Mouse (Mus musculus) forebrain, postnatal 0 days (tissue): ENCODE measurements around the gene Jag2. TPM values are rescaled to one million over a fixed set of nuclear protein-coding genes. Genes with fewer than 3 reads are reported as not detected.

Experiments
- ATAC-seq: fragments of 200-750 bp; cut with Nextera tagmentation; 2 replicates; pipeline ENCODE4 v1.8.0; 2017; ENCODE audit warnings: mild to moderate bottlenecking, moderate library complexity
- DNase-seq: peaks from one replicate; pipeline ENCODE4 v3.0.0-alpha.2; 2015
- H3K27ac ChIP-seq: fragments of 300-500 bp; sonication (generic); 2 replicates; pipeline ENCODE4 v1.5.1; 2014; ENCODE audit warnings: low read depth, mild to moderate bottlenecking, antibody characterized with exemption, low read length, moderate library complexity, mixed read lengths
- H3K27me3 ChIP-seq: fragments of 300-500 bp; sonication (generic); 2 replicates; pipeline ENCODE4 v1.6.1; 2014; ENCODE audit warnings: mild to moderate bottlenecking, low read length, mixed read lengths; ENCODE audit not compliant: insufficient read depth
- H3K36me3 ChIP-seq: fragments of 300-500 bp; sonication (generic); 2 replicates; pipeline ENCODE4 v1.6.1; 2014; ENCODE audit warnings: mild to moderate bottlenecking, moderate library complexity; ENCODE audit not compliant: insufficient read depth
- H3K4me1 ChIP-seq: fragments of 300-500 bp; sonication (generic); 2 replicates; pipeline ENCODE4 v1.6.1; 2014; ENCODE audit warnings: antibody characterized with exemption; ENCODE audit not compliant: insufficient read depth
- H3K4me2 ChIP-seq: fragments of 300-500 bp; sonication (generic); 2 replicates; pipeline ENCODE4 v1.6.1; 2014; ENCODE audit warnings: low read depth, mild to moderate bottlenecking, moderate library complexity
- H3K4me3 ChIP-seq: fragments of 300-500 bp; sonication (generic); 2 replicates; pipeline ENCODE4 v1.5.1; 2014; ENCODE audit warnings: low read depth, low read length, mixed read lengths
- H3K9ac ChIP-seq: fragments of 300-500 bp; sonication (generic); 2 replicates; pipeline ENCODE4 v1.6.1; 2014; ENCODE audit warnings: mild to moderate bottlenecking
- H3K9me3 ChIP-seq: fragments of 300-500 bp; sonication (generic); 2 replicates; pipeline ENCODE4 v1.6.1; 2016; ENCODE audit warnings: low read length
- CTCF ChIP-seq: sonication (generic); IDR thresholded peaks from 2 replicates; pipeline ENCODE4 v1.5.1; 2016; ENCODE audit warnings: antibody characterized with exemption, control low read depth, low read depth
- WGBS: fragments of 180-500 bp; shearing (Covaris S2); extraction: QIAGEN DNeasy Blood & Tissue Kit; methylation state at CpG from one replicate; pipeline ENCODE4 v1.1.7; 2014; 5-methylcytosine and 5-hydroxymethylcytosine counted together
- polyA plus RNA-seq: library from polyadenylated mRNA; unstranded; fragments of >200 nt; fragmentation: Nextera tagmentation; extraction: Ambion mirVana; gene quantifications from 2 replicates; pipeline ENCODE4 v1.2.1, GENCODE M21; 2015
- total RNA-seq: library from RNA; depleted of rRNA; stranded (reverse); fragments of >200 nt; gene quantifications from 2 replicates; pipeline ENCODE4 v1.2.3, GENCODE M21; 2014

Gene Jag2
- total and polyA plus RNA-seq, 2 experiments from 2014 or later, result 7.9 to 69.4 TPM

DNA sequence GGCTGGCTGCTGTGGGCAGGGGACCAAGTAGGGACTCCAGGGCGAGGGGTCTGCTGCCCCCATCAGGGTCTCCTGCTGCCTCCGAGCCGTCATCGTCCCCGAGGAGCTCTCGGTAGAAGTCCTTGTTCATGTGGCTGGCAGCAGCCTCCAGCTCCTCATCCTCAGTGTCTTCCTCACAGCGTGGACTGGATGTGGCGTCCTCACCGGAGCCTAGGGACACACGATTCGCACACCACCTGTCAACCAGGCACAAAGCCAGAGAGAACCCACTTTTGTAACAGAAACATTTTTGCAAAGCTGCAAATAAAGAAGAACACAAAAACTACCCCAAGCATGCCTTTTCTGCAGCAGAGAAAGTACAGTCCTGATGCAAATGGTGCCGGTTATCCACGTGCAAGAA lies 36.2 kb upstream of the Jag2 start:
- peaks cover 97% of the 10 kb centered on the region for H3K36me3 ChIP-seq
- TF ChIP-seq CTCF, result no peak
- 86% methylated on average over 13 of the region's 13 CpGs for WGBS
- H3K9ac ChIP-seq, result no peak overlapping the region
- DNase-seq, result no peak
- H3K4me3 ChIP-seq, result no peak overlapping the region
- no peaks in the 10 kb centered on the region for H3K27me3 ChIP-seq
- ATAC-seq, result no peak
- H3K4me1 ChIP-seq, result no peaks in the 10 kb centered on the region
- no peaks in the 10 kb centered on the region for H3K9me3 ChIP-seq
- no peak overlapping the region for H3K4me2 ChIP-seq
- no peak overlapping the region for H3K27ac ChIP-seq

GRCm38 (mm10) chr12:112961872-112962271 lies 32.3 kb upstream of the Jag2 start:
- H3K36me3 ChIP-seq, result peaks cover 74% of the 10 kb centered on the region
- H3K9me3 ChIP-seq, result no peaks in the 10 kb centered on the region
- no peak overlapping the region for H3K4me2 ChIP-seq
- no peaks in the 10 kb centered on the region for H3K4me1 ChIP-seq
- no peak overlapping the region for H3K27ac ChIP-seq
- ATAC-seq, result no peak
- no peak for DNase-seq
- H3K27me3 ChIP-seq, result no peaks in the 10 kb centered on the region
- TF ChIP-seq CTCF, result no peak
- H3K9ac ChIP-seq, result no peak overlapping the region
- 86% methylated on average over 5 of the region's 5 CpGs for WGBS
- no peak overlapping the region for H3K4me3 ChIP-seq

DNA sequence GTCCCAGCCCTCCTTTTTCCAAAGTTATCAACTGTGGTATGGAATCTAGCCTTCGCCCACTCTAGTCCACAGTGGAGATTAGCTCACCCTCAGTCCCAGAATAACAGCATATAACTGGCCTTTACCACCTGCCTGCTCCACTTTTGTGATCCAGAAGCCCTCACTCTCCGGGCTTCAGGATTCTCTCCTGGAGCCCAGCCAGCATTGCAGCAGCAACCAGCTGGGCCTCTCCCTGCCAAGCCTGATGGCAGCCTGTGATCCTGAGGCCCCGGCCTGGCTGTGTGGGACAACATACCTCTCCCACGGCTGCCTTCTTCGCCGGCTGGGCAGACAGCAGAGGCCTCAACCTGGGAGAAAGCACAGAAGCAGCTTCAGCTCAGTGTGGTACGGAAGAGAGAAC lies 31.9 kb upstream of the Jag2 start:
- H3K4me2 ChIP-seq, result no peak overlapping the region
- no peak for DNase-seq
- ATAC-seq, result no peak
- H3K9me3 ChIP-seq, result no peaks in the 10 kb centered on the region
- peaks cover 69% of the 10 kb centered on the region for H3K36me3 ChIP-seq
- H3K4me3 ChIP-seq, result no peak overlapping the region
- no peak overlapping the region for H3K27ac ChIP-seq
- H3K27me3 ChIP-seq, result no peaks in the 10 kb centered on the region
- H3K9ac ChIP-seq, result no peak overlapping the region
- 64% methylated on average over 7 of the region's 7 CpGs for WGBS
- H3K4me1 ChIP-seq, result no peaks in the 10 kb centered on the region
- no peak for TF ChIP-seq CTCF

- no peak for ATAC-seq
- no peaks in the 10 kb centered on the region for H3K9me3 ChIP-seq
- H3K4me3 ChIP-seq, result no peak overlapping the region
- H3K27me3 ChIP-seq, result no peaks in the 10 kb centered on the region
- no peak for TF ChIP-seq CTCF
- no peak overlapping the region for H3K4me2 ChIP-seq
- 90% methylated on average over 8 of the region's 8 CpGs for WGBS
- no peak overlapping the region for H3K9ac ChIP-seq
- H3K36me3 ChIP-seq, result peaks cover 51% of the 10 kb centered on the region
- no peak for DNase-seq
- no peak overlapping the region for H3K27ac ChIP-seq
- no peaks in the 10 kb centered on the region for H3K4me1 ChIP-seq
Measured at GRCm38 (mm10) chr12:112959421-112959820, 29.8 kb upstream of the Jag2 start.

GRCm38 (mm10) chr12:112958303-112958702 lies 28.7 kb upstream of the Jag2 start:
- H3K4me3 ChIP-seq, result no peak overlapping the region
- no peaks in the 10 kb centered on the region for H3K9me3 ChIP-seq
- H3K27ac ChIP-seq, result no peak overlapping the region
- peak; percentile 52 for TF ChIP-seq CTCF
- H3K4me1 ChIP-seq, result no peaks in the 10 kb centered on the region
- ATAC-seq, result peak; percentile 45; the same call in 1 of the 2 replicates
- no peak overlapping the region for H3K9ac ChIP-seq
- H3K36me3 ChIP-seq, result peaks cover 40% of the 10 kb centered on the region
- 43% methylated on average over 4 of the region's 4 CpGs for WGBS
- DNase-seq, result no peak
- no peaks in the 10 kb centered on the region for H3K27me3 ChIP-seq
- no peak overlapping the region for H3K4me2 ChIP-seq

- peak; percentile 67 for DNase-seq
- Histone ChIP-seq H3K4me1 (peaks cover 3% of the 10 kb centered on the region; the same call in 1 of the 2 replicates), H3K9me3 (no peaks in the 10 kb centered on the region), H3K4me2 (no peak overlapping the region), H3K36me3 (peaks cover 15% of the 10 kb centered on the region), H3K9ac (no peak overlapping the region), H3K27ac (no peak overlapping the region), H3K27me3 (no peaks in the 10 kb centered on the region), H3K4me3 (no peak overlapping the region)
- peak; percentile 85 for TF ChIP-seq CTCF
- ATAC-seq, result peak; percentile 40
- 29% methylated on average over 4 of the region's 4 CpGs for WGBS
Measured at GRCm38 (mm10) chr12:112955800-112956199, 26.2 kb upstream of the Jag2 start.

GRCm38 (mm10) chr12:112952926-112953565 lies 23.5 kb upstream of the Jag2 start:
- Histone ChIP-seq H3K9me3 (no peaks in the 10 kb centered on the region), H3K27me3 (no peaks in the 10 kb centered on the region), H3K27ac (no peak overlapping the region), H3K9ac (no peak overlapping the region), H3K36me3 (no peaks in the 10 kb centered on the region), H3K4me1 (peaks cover 5% of the 10 kb centered on the region; the same call in 1 of the 2 replicates), H3K4me3 (no peak overlapping the region), H3K4me2 (no peak overlapping the region)
- no peak for ATAC-seq
- WGBS, result 78% methylated on average over 3 of the region's 3 CpGs
- no peak for TF ChIP-seq CTCF
- DNase-seq, result no peak
